Mouse (Mus musculus): ENCODE data around the gene Kif5a.

GRCm38 (mm10) chr10:127178286-127179027, 84.7 kb downstream of the Kif5a start:
- no peak for TF ChIP-seq CTCF (IDR thresholded peaks at IDR 0.05; ENCODE audit: borderline replicate concordance, insufficient read depth, low read length)
- TF ChIP-seq POLR2A (IDR thresholded peaks at IDR 0.05; ENCODE audit: low read depth, low read length): no peak
